Mouse (Mus musculus): ENCODE data around the gene Hmgb4.

Hmgb4 gene

GRCm38 (mm10) chr4:128224453-128224852, 36.3 kb downstream of the Hmgb4 start:
- DNase-seq (ENCODE audit: extremely low read depth, low read depth): no peak

GRCm38 (mm10) chr4:128217991-128218595, 42.7 kb downstream of the Hmgb4 start:
- DNase-seq (ENCODE audit: extremely low read depth, low read depth): no peak
